ENCODE assay signal across 12 mouse cellular contexts in genomic region chr14:79522387-79522786, GRCm38 (mm10). TPM values are rescaled to one million over a fixed set of nuclear protein-coding genes. Genes with fewer than 3 reads are reported as not detected.
DNase-seq lines count a peak whose midpoint lies in the region; ATAC-seq and TF ChIP-seq lines count a peak whose summit lies in the region.
"Had no signal": no experiment of that assay in that cellular context is flagged by ENCODE, and none has a peak within 500 bp of the region (broad histone marks: within the 10 kb centered on the region; RNA-seq: fewer than 3 reads in every experiment).

No protein-coding gene starts in this region.

- no peak for TF ChIP-seq POLR2A in liver, adult 2 months (IDR thresholded peaks at IDR 0.05; ENCODE audit: extremely low read depth, insufficient read depth, low read length)
- TF ChIP-seq POLR2A in bone marrow, adult 2 months (IDR thresholded peaks at IDR 0.05; ENCODE audit: borderline replicate concordance, control insufficient read depth, low read depth, low read length) = no peak

- no peaks in the 10 kb centered on the region for H3K27me3 ChIP-seq in liver, adult 2 months (ENCODE audit: control insufficient read depth, insufficient read depth, low read length)
- no peaks in the 10 kb centered on the region for H3K27me3 ChIP-seq in liver, embryonic 16.5 days (ENCODE audit: control insufficient read depth, insufficient read depth, low read depth, low read length)
- no peaks in the 10 kb centered on the region for H3K27me3 ChIP-seq in intestine, embryonic 15.5 days (replicated peaks)
- no peaks in the 10 kb centered on the region for H3K27me3 ChIP-seq in hindbrain, embryonic 10.5 days (ENCODE audit: insufficient read depth, poor library complexity, severe bottlenecking)
- no peaks in the 10 kb centered on the region for H3K27me3 ChIP-seq in midbrain, embryonic 14.5 days (ENCODE audit: control insufficient read depth, insufficient read depth, low read length)
- H3K27me3 ChIP-seq: forebrain, embryonic 15.5 days had no signal

- H3K4me1 ChIP-seq in liver, adult 2 months (ENCODE audit: control insufficient read depth, insufficient read depth, low read length) = peaks cover 8% of the 10 kb centered on the region
- H3K4me1 ChIP-seq in bone marrow, adult 2 months (ENCODE audit: control insufficient read depth, insufficient read depth, low read length) = peaks cover 7% of the 10 kb centered on the region
- peaks cover 37% of the 10 kb centered on the region for H3K4me1 ChIP-seq in liver, embryonic 16.5 days (ENCODE audit: control insufficient read depth, low read depth, low read length)
- H3K4me1 ChIP-seq in intestine, embryonic 15.5 days (replicated peaks) = 0 out of 2 replicates have a peak, but pooled peaks cover 12% of the 10 kb centered on the region
- H3K4me1 ChIP-seq in hindbrain, embryonic 10.5 days (replicated peaks) = no peaks in the 10 kb centered on the region
- H3K4me1 ChIP-seq in midbrain, embryonic 14.5 days (ENCODE audit: control insufficient read depth, insufficient read depth, low read length) = no peaks in the 10 kb centered on the region
- H3K4me1 ChIP-seq: forebrain, embryonic 15.5 days had no signal

- no peak overlapping the region for H3K4me3 ChIP-seq in liver, adult 2 months (ENCODE audit: insufficient read depth, low read depth, low read length)
- no peak overlapping the region for H3K4me3 ChIP-seq in bone marrow, adult 2 months (replicated peaks; ENCODE audit: control insufficient read depth, low read depth, low read length)
- H3K4me3 ChIP-seq in liver, embryonic 16.5 days (ENCODE audit: low read depth, low read length) = no peak overlapping the region
- H3K4me3 ChIP-seq in intestine, embryonic 15.5 days (replicated peaks) = no peak overlapping the region
- no peak overlapping the region for H3K4me3 ChIP-seq in hindbrain, embryonic 10.5 days
- no peak overlapping the region for H3K4me3 ChIP-seq in midbrain, embryonic 14.5 days (replicated peaks; ENCODE audit: low read depth, low read length)
- H3K4me3 ChIP-seq: forebrain, embryonic 15.5 days had no signal

- H3K36me3 ChIP-seq in liver, adult 2 months (ENCODE audit: control insufficient read depth, insufficient read depth, low read length) = no peaks in the 10 kb centered on the region; the same call in 1 of the 2 replicates
- no peaks in the 10 kb centered on the region for H3K36me3 ChIP-seq in liver, embryonic 16.5 days (ENCODE audit: control insufficient read depth, insufficient read depth)
- H3K36me3 ChIP-seq in intestine, embryonic 15.5 days = no peaks in the 10 kb centered on the region
- no peaks in the 10 kb centered on the region for H3K36me3 ChIP-seq in hindbrain, embryonic 10.5 days
- no peaks in the 10 kb centered on the region for H3K36me3 ChIP-seq in midbrain, embryonic 14.5 days (ENCODE audit: control insufficient read depth, insufficient read depth, low read length)
- H3K36me3 ChIP-seq: forebrain, embryonic 15.5 days had no signal

- H3K9me3 ChIP-seq in liver, embryonic 16.5 days (replicated peaks; ENCODE audit: control insufficient read depth, low read length) = no peaks in the 10 kb centered on the region
- H3K9me3 ChIP-seq in intestine, embryonic 15.5 days = no peaks in the 10 kb centered on the region
- H3K9me3 ChIP-seq in hindbrain, embryonic 10.5 days = no peaks in the 10 kb centered on the region
- H3K9me3 ChIP-seq in midbrain, embryonic 14.5 days (ENCODE audit: control insufficient read depth, low read length) = no peaks in the 10 kb centered on the region
- H3K9me3 ChIP-seq: forebrain, embryonic 15.5 days had no signal

- no peak for TF ChIP-seq CTCF in liver, adult 2 months (IDR thresholded peaks at IDR 0.05; ENCODE audit: low read depth, low read length)
- no peak for TF ChIP-seq CTCF in bone marrow, adult 2 months (IDR thresholded peaks at IDR 0.05; ENCODE audit: control insufficient read depth, insufficient read depth, low read length)

- H3K27ac ChIP-seq in liver, adult 2 months (replicated peaks; ENCODE audit: insufficient read depth, low read depth, low read length) = 0 out of 2 replicates have a peak overlapping the region, but pooled peaks have one; percentile 9
- peak overlapping the region; percentile 57 for H3K27ac ChIP-seq in bone marrow, adult 2 months (ENCODE audit: control insufficient read depth, insufficient read depth, low read depth, low read length, poor library complexity)
- peak overlapping the region; percentile 64 for H3K27ac ChIP-seq in liver, embryonic 16.5 days (ENCODE audit: low read length)
- no peak overlapping the region for H3K27ac ChIP-seq in intestine, embryonic 15.5 days
- no peak overlapping the region for H3K27ac ChIP-seq in hindbrain, embryonic 10.5 days
- no peak overlapping the region for H3K27ac ChIP-seq in midbrain, embryonic 14.5 days (replicated peaks; ENCODE audit: low read depth, low read length)
- H3K27ac ChIP-seq: forebrain, embryonic 15.5 days; kidney, postnatal 0 days had no signal

- WGBS in liver, adult 2 months = 84% methylated on average over 9 of the region's 9 CpGs
- WGBS in bone marrow, adult 2 months = 4% methylated on average over 9 of the region's 9 CpGs
- 22% methylated on average over 9 of the region's 9 CpGs for WGBS in liver, embryonic 16.5 days (ENCODE audit: insufficient replicate concordance)
- WGBS in intestine, embryonic 15.5 days = 86% methylated on average over 9 of the region's 9 CpGs
- 96% methylated on average over 9 of the region's 9 CpGs for WGBS in hindbrain, embryonic 10.5 days
- 95% methylated on average over 9 of the region's 9 CpGs for WGBS in midbrain, embryonic 14.5 days

- H3K9ac ChIP-seq in liver, adult 2 months (ENCODE audit: low read depth, low read length) = no peak overlapping the region
- H3K9ac ChIP-seq in liver, embryonic 16.5 days (ENCODE audit: low read depth, low read length) = no peak overlapping the region
- no peak overlapping the region for H3K9ac ChIP-seq in intestine, embryonic 15.5 days
- H3K9ac ChIP-seq in midbrain, embryonic 14.5 days (replicated peaks; ENCODE audit: low read length) = no peak overlapping the region
- H3K9ac ChIP-seq: forebrain, embryonic 15.5 days had no signal

- H3K4me2 ChIP-seq in liver, embryonic 16.5 days (ENCODE audit: low read depth, low read length) = peak overlapping the region; percentile 6; the same call in 1 of the 2 replicates
- no peak overlapping the region for H3K4me2 ChIP-seq in intestine, embryonic 15.5 days (replicated peaks)
- H3K4me2 ChIP-seq in midbrain, embryonic 14.5 days (ENCODE audit: low read length) = no peak overlapping the region
- H3K4me2 ChIP-seq: forebrain, embryonic 15.5 days had no signal

- H3K79me2 ChIP-seq in liver, adult 2 months (ENCODE audit: control insufficient read depth, insufficient read depth, low read length) = peaks cover 40% of the 10 kb centered on the region

- no peak for DNase-seq in liver, adult 2 months (ENCODE audit: extremely low read depth, low read depth, low spot score)
- DNase-seq in liver = no peak
- DNase-seq in thymus, postnatal 14 days = peak; percentile 51
- no peak for DNase-seq in hindbrain, embryonic 10.5 days (ENCODE audit: low spot score)
- DNase-seq in midbrain, embryonic 14.5 days = no peak
- DNase-seq: cerebellum, adult 8-10 months; layer of hippocampus, adult 9-11 months had no signal

- ATAC-seq in liver, embryonic 16.5 days (ENCODE audit: low read depth) = no peak; the same call in 1 of the 2 replicates
- ATAC-seq in intestine, embryonic 15.5 days = no peak
- no peak for ATAC-seq in midbrain, embryonic 14.5 days (ENCODE audit: low FRiP score, low TSS enrichment)
- ATAC-seq: forebrain, embryonic 15.5 days had no signal

RNA-seq across cellular contexts. Expression of gene Wbp4, which starts 41.1 kb away (rescaled TPM):
- 6.1 and 7.7 TPM in 2 replicates for total RNA-seq in liver, adult 2 months (2014; rRNA removed)
- polyA plus RNA-seq in liver, adult 2 months (2012; rRNA removed) = 2.1 and 2.5 TPM in 2 replicates
- polyA plus RNA-seq in bone marrow, adult 2 months (2011; ENCODE audit: insufficient read depth, insufficient read length, low replicate concordance, missing spikeins) = 22.6 and 24.5 TPM in 2 replicates
- polyA plus RNA-seq in liver, embryonic 16.5 days (2015; fragmentation: Nextera tagmentation; extraction: Ambion mirVana) = 13.0 and 13.1 TPM in 2 replicates
- polyA plus RNA-seq in intestine, embryonic 15.5 days (2015; fragmentation: Nextera tagmentation; extraction: Ambion mirVana) = 30.9 and 33.8 TPM in 2 replicates
- 38.9 and 47.0 TPM in 2 replicates for polyA plus RNA-seq in hindbrain, embryonic 10.5 days (2016; fragmentation: Nextera tagmentation; extraction: Ambion mirVana)
- polyA plus RNA-seq in midbrain, embryonic 14.5 days (2014; fragmentation: Nextera tagmentation; extraction: Ambion mirVana) = 44.8 and 52.6 TPM in 2 replicates

RNA-seq across cellular contexts. Expression of gene Elf1, which starts 41.4 kb away (rescaled TPM):
- total RNA-seq in liver, adult 2 months (2014; rRNA removed) = 13.8 and 15.9 TPM in 2 replicates
- polyA plus RNA-seq in liver, adult 2 months (2012; rRNA removed) = 5.1 and 6.4 TPM in 2 replicates
- 20.1 and 22.6 TPM in 2 replicates for polyA plus RNA-seq in bone marrow, adult 2 months (2011; ENCODE audit: insufficient read depth, insufficient read length, low replicate concordance, missing spikeins)
- 7.8 and 8.8 TPM in 2 replicates for polyA plus RNA-seq in liver, embryonic 16.5 days (2015; fragmentation: Nextera tagmentation; extraction: Ambion mirVana)
- 26.1 and 27.0 TPM in 2 replicates for polyA plus RNA-seq in intestine, embryonic 15.5 days (2015; fragmentation: Nextera tagmentation; extraction: Ambion mirVana)
- polyA plus RNA-seq in hindbrain, embryonic 10.5 days (2016; fragmentation: Nextera tagmentation; extraction: Ambion mirVana) = 5.3 and 6.9 TPM in 2 replicates
- 2.7 and 3.7 TPM in 2 replicates for polyA plus RNA-seq in midbrain, embryonic 14.5 days (2014; fragmentation: Nextera tagmentation; extraction: Ambion mirVana)

Comparison
In these comparisons a context has a peak if more than half of its experiments do, and no peak if none do; other contexts are left out.
1. H3K27ac ChIP-seq: peak in liver, adult 2 months (single experiment), bone marrow, adult 2 months (single experiment) and liver, embryonic 16.5 days (single experiment); none in intestine, embryonic 15.5 days (single experiment), hindbrain, embryonic 10.5 days (single experiment) and midbrain, embryonic 14.5 days (single experiment).